Mouse (Mus musculus) CH12.LX (cell line): ENCODE measurements around the gene Arhgap21. TPM values are rescaled to one million over a fixed set of nuclear protein-coding genes. Genes with fewer than 3 reads are reported as not detected.

Source experiments
- DNase-seq: peaks from one replicate; pipeline ENCODE4 v3.0.0-alpha.2; 2013; ENCODE audit errors: extremely low read depth
- H3K27ac ChIP-seq: 2 replicates; pipeline ENCODE4 v1.5.1; 2012; ENCODE audit warnings: low read depth, mild to moderate bottlenecking, control low read depth, moderate library complexity; ENCODE audit not compliant: insufficient read depth
- H3K27me3 ChIP-seq: replicated peaks from 2 replicates; pipeline ENCODE3; 2012; ENCODE audit warnings: inconsistent platforms
- H3K36me3 ChIP-seq, 2 experiments: replicated peaks in 1 of 2; 2 replicates each; pipeline versions ENCODE3 to v1.6.1; 2012; ENCODE audit warnings: inconsistent platforms in 1 of 2, low read length in 1 of 2, mild to moderate bottlenecking in 1 of 2, mixed read lengths in 1 of 2, moderate library complexity in 1 of 2; ENCODE audit not compliant: control insufficient read depth in 1 of 2, insufficient read depth in 1 of 2
- H3K4me1 ChIP-seq, 2 experiments: 2 replicates each; pipeline ENCODE4 v1.6.1; 2012; ENCODE audit warnings: inconsistent platforms in 1 of 2, moderate library complexity in 1 of 2; ENCODE audit not compliant: insufficient read depth in 2 of 2, control insufficient read depth in 1 of 2
- H3K4me2 ChIP-seq: 2 replicates; pipeline ENCODE4 v1.6.1; 2012; ENCODE audit warnings: low read depth, mild to moderate bottlenecking, control low read depth; ENCODE audit not compliant: poor library complexity, insufficient read depth, severe bottlenecking
- H3K4me3 ChIP-seq, 3 experiments: fragments of 150-350 bp in 1 of 3; sonication (generic) in 1 of 3; replicated peaks in 1 of 3; 2 replicates each; pipeline versions ENCODE3 to v1.5.1; 2011 to 2012; ENCODE audit warnings: low read depth in 2 of 3, low read length in 2 of 3, mild to moderate bottlenecking in 2 of 3, moderate library complexity in 2 of 3, control low read depth in 1 of 3, improper control_type of control experiment in 1 of 3, inconsistent platforms in 1 of 3, mixed read lengths in 1 of 3; ENCODE audit not compliant: poor library complexity in 1 of 3
- H3K79me2 ChIP-seq: replicated peaks from 2 replicates; pipeline ENCODE4 v1.6.1; 2012; ENCODE audit warnings: mild to moderate bottlenecking, moderate library complexity; ENCODE audit not compliant: control insufficient read depth, poor library complexity, insufficient read depth, severe bottlenecking; ENCODE audit errors: extremely low read depth
- H3K9ac ChIP-seq: 2 replicates; pipeline ENCODE4 v1.6.1; 2012; ENCODE audit warnings: low read depth, mild to moderate bottlenecking, control low read depth, moderate library complexity; ENCODE audit not compliant: insufficient read depth
- H3K9me3 ChIP-seq: replicated peaks from 2 replicates; pipeline ENCODE3; 2012; ENCODE audit warnings: low read length, inconsistent platforms, mixed read lengths
- CTCF ChIP-seq, 2 experiments: IDR thresholded peaks in 1 of 2; conservative IDR thresholded peaks in 1 of 2; 2 replicates each; pipeline ENCODE4 v1.5.1; 2011 to 2012; ENCODE audit warnings: low read depth in 2 of 2, low read length in 2 of 2, improper control_type of control experiment in 1 of 2, inconsistent platforms in 1 of 2, mild to moderate bottlenecking in 1 of 2, moderate library complexity in 1 of 2
- ETS1 ChIP-seq: conservative IDR thresholded peaks from 2 replicates; pipeline ENCODE4 v1.6.1; 2012; ENCODE audit warnings: low read depth, mild to moderate bottlenecking, inconsistent platforms, low read length, improper control_type of control experiment, moderate library complexity
- GABPA ChIP-seq: IDR thresholded peaks from 2 replicates; pipeline ENCODE4 v1.6.1; 2012; ENCODE audit warnings: low read depth, low read length, improper control_type of control experiment, inconsistent platforms; ENCODE audit not compliant: insufficient replicate concordance
- MYC ChIP-seq: IDR thresholded peaks from 2 replicates; pipeline ENCODE4 v1.6.1; 2011; ENCODE audit warnings: low read depth, mild to moderate bottlenecking, improper control_type of control experiment, low read length
- POLR2AphosphoS2 ChIP-seq: IDR thresholded peaks from 2 replicates; pipeline ENCODE4 v1.6.1; 2011; ENCODE audit warnings: low read depth, low read length, improper control_type of control experiment
- RCOR1 ChIP-seq: conservative IDR thresholded peaks from 2 replicates; pipeline ENCODE4 v1.6.1; 2012; ENCODE audit warnings: low read depth, mild to moderate bottlenecking, inconsistent platforms, low read length, improper control_type of control experiment
- TBP ChIP-seq: conservative IDR thresholded peaks from 2 replicates; pipeline ENCODE4 v1.6.1; 2011; ENCODE audit warnings: low read depth, low read length, improper control_type of control experiment
- USF2 ChIP-seq: conservative IDR thresholded peaks from 2 replicates; pipeline ENCODE4 v1.6.1; 2011; ENCODE audit warnings: low read depth, low read length, improper control_type of control experiment
- ZNF384 ChIP-seq: IDR thresholded peaks from 2 replicates; pipeline ENCODE4 v1.6.1; 2012; ENCODE audit warnings: low read depth, low read length, improper control_type of control experiment, inconsistent platforms
- dilution Hi-C: fragments of 300-500 bp; cut with MboI; formaldehyde crosslinking; loops from 2 replicates; pipeline ENCODE4 v1.14.3; 2020; ENCODE audit warnings: low sequenced_read_pairs; ENCODE audit not compliant: extremely low pct_unique_long_range_greater_than_20kb, extremely low pct_ligation_motif_present
- in situ Hi-C: fragments of 300-500 bp; cut with MboI; formaldehyde crosslinking; loops from 3 replicates; pipeline ENCODE4 v1.14.3; 2019; ENCODE audit warnings: low sequenced_read_pairs, low pct_ligation_motif_present, low pct_unique_long_range_greater_than_20kb, mixed read lengths
- polyA plus RNA-seq: library from polyadenylated mRNA; unstranded; fragments of >175 nt; gene quantifications from 2 replicates; pipeline ENCODE4 v1.2.1, GENCODE M21; 2012; ENCODE audit warnings: low read depth; ENCODE audit not compliant: insufficient read length
- total RNA-seq, 2 experiments: library from RNA; depleted of rRNA; stranded (reverse); fragments of 300-350 nt in 1 of 2; fragments of >200 nt in 1 of 2; gene quantifications; 2 replicates each; pipeline ENCODE4 v1.2.3; 2012 to 2014

The Arhgap21 gene
- total and polyA plus RNA-seq, 3 experiments, result 7.6 to 22.7 (median 10.8) TPM

DNA sequence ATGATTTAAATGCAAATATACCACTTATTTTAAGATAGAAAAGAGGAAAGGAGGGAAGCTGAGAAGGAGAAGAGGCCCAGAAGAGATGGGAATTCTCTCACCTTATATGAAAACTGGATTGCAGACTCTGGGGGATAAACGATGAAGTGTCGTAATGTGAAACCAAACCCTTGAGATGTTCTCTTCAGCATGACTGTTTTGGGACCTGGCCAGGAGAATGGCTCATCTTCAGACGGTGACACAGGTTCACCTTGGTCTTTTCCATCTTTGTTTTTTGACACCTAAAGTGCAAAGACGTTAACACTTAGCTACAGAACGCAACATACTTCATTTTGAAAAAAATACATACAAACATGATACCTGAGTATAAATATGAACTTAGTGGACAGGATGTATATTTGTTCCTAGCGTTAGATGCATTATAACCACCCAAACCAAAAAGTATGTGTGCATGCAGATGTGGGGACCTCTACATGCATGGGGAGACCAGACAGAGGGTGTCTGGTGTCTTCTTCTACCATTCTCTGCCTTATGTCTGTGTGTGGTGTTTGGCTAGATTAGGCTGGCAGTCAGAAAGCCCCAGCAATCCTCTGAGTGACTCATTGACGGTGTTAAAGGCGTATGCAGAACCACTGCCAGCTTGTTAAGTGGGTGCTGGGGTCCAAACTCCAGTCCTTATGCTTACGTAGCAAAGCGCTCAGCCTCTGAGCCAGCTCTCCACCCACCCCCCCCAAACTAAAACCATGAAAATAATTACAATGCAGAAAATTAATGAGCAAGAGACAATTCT is 54.0 kb downstream of the Arhgap21 start:
- TF ChIP-seq ETS1 (no peak), GABPA (no peak), POLR2AphosphoS2 (no peak), USF2 (no peak)
- TF ChIP-seq, all 38 proteins: peak for 0
- H3K27ac ChIP-seq, result no peak overlapping the region
- DNase-seq, result no peak

DNA sequence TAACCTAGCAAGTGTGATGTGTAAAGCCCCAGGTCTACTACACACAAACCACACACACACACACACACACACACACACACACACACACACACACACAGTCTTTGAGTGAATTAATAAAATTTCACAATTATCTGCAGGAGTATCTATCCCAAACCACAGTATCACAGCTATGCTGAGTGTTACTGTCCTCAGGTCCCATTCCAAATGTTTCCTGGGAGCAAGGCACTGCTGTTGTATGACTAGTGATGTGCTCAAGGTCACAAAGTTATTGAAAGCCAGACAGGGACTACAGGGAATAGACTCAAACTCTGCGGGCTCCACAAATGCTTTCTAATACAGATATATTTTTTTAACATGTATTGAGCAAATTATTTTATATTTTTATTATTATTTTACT is 55.7 kb downstream of the Arhgap21 start:
- Histone ChIP-seq H3K79me2 (no peaks in the 10 kb centered on the region), H3K9ac (no peak overlapping the region), H3K4me2 (no peak overlapping the region), H3K4me1 (peaks cover 2 to 20% of the 10 kb centered on the region in 2 experiments; a peak in 2 of 4 replicates), H3K4me3 (no peak overlapping the region), H3K9me3 (no peaks in the 10 kb centered on the region), H3K27me3 (no peaks in the 10 kb centered on the region), H3K27ac (no peak overlapping the region), H3K36me3 (peaks cover 3 to 24% of the 10 kb centered on the region in 2 experiments)
- DNase-seq, result no peak
- TF ChIP-seq ZNF384 (no peak), MYC (no peak), TBP (no peak), CTCF (conservative IDR thresholded peaks at IDR 0.05 in 1 of 2, IDR thresholded peaks at IDR 0.05 in 1 of 2; ENCODE audit: low read depth in 2 of 2, low read length in 2 of 2) (no peak), RCOR1 (no peak)
- in situ Hi-C loops (loop anchor here (10.0 kb wide), 1 partner anchor 52 kb away; the partner anchor contains the start of gene Arhgap21), dilution Hi-C loops (no loop called here)

More for the DNA sequence above, 54.0 kb downstream of the Arhgap21 start:
- H3K4me2 ChIP-seq, result no peak overlapping the region
- no peaks in the 10 kb centered on the region for H3K9me3 ChIP-seq
- H3K27me3 ChIP-seq, result no peaks in the 10 kb centered on the region
- peaks cover 3 to 22% of the 10 kb centered on the region in 2 experiments for H3K36me3 ChIP-seq
- H3K4me3 ChIP-seq, result no peak overlapping the region
- H3K9ac ChIP-seq, result no peak overlapping the region
- no peaks in the 10 kb centered on the region for H3K79me2 ChIP-seq
- peaks cover 2 to 9% of the 10 kb centered on the region in 2 experiments; a peak in 2 of 4 replicates for H3K4me1 ChIP-seq
- dilution Hi-C loops (no loop called here), in situ Hi-C loops (loop anchor here (10.0 kb wide), 1 partner anchor 50 kb away; the partner anchor contains the start of gene Arhgap21)

DNA sequence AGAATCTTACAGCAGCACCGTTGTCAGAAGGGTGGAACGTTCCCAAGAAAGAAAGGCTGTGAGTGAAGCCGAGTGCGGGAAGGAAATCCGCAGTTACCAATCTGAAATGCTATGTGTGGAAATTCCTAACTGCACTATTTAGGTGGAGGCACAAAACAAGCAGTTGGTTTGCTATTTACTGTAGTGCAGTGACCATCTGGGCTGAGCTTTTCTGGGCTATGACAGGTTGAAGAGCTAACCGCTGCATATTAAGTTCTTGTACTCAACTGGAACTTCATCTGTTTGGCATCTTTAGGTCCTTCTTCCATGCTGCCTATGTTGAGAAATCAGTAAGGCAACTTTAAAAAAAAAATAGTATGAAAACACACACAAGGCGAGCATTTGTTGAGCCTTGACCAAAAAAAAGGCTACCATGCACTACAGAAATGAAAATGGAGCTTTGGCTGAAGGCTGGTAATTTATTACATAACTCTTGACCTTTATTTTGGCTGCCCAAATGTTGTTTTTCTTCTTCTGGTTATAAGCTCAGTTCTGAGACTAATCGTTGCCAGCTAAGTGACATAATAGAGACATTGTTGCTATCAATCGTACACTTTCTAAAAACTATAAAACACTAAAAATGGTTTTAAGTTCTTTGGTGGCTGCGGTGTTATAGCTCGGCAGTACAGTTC is 56.2 kb downstream of the Arhgap21 start:
- no peak for TF ChIP-seq RCOR1
- TF ChIP-seq, all 38 proteins: peak for 0
- peaks cover 3 to 25% of the 10 kb centered on the region in 2 experiments for H3K36me3 ChIP-seq
- dilution Hi-C loops (no loop called here), in situ Hi-C loops (loop anchor here (10.0 kb wide), 1 partner anchor 52 kb away; the partner anchor contains the start of gene Arhgap21)
- H3K79me2 ChIP-seq, result no peaks in the 10 kb centered on the region
- H3K27ac ChIP-seq, result no peak overlapping the region
- no peak overlapping the region for H3K4me2 ChIP-seq
- DNase-seq, result no peak
- H3K9ac ChIP-seq, result no peak overlapping the region
- peaks cover 2 to 25% of the 10 kb centered on the region in 2 experiments; a peak in 2 of 4 replicates for H3K4me1 ChIP-seq
- no peak overlapping the region for H3K4me3 ChIP-seq
- H3K9me3 ChIP-seq, result no peaks in the 10 kb centered on the region
- no peaks in the 10 kb centered on the region for H3K27me3 ChIP-seq
